Mouse (Mus musculus) erythroid progenitor cell, adult 5-6 weeks (primary cell): ENCODE results near the gene Pcif1. TPM values are rescaled to one million over a fixed set of nuclear protein-coding genes. Genes with fewer than 3 reads are reported as not detected.
A peak's percentile ranks its signal among the peaks of the same experiment; 100 is the strongest.

ENCODE experiments used
- ATAC-seq: replicated peaks from 2 replicates; pipeline ENCODE4 v1.8.0; 2016; ENCODE audit warnings: moderate number of reproducible peaks, mild to moderate bottlenecking, moderate TSS enrichment, inconsistent platforms; ENCODE audit not compliant: poor library complexity, low FRiP score, severe bottlenecking
- total RNA-seq, 2 experiments: library from RNA; stranded (forward) in 1 of 2; stranded (reverse) in 1 of 2; fragments of 150-400 nt in 1 of 2; fragments of 186-747, 209-891 nt in 1 of 2; gene quantifications; 2 replicates each; pipeline versions ENCODE4 v1.2.3 to v1.2.4; 2015 to 2017; ENCODE audit warnings: low replicate concordance in 2 of 2

Gene Pcif1
- total RNA-seq, 2 experiments from 2014 or later: 36.3 to 71.3 TPM

DNA sequence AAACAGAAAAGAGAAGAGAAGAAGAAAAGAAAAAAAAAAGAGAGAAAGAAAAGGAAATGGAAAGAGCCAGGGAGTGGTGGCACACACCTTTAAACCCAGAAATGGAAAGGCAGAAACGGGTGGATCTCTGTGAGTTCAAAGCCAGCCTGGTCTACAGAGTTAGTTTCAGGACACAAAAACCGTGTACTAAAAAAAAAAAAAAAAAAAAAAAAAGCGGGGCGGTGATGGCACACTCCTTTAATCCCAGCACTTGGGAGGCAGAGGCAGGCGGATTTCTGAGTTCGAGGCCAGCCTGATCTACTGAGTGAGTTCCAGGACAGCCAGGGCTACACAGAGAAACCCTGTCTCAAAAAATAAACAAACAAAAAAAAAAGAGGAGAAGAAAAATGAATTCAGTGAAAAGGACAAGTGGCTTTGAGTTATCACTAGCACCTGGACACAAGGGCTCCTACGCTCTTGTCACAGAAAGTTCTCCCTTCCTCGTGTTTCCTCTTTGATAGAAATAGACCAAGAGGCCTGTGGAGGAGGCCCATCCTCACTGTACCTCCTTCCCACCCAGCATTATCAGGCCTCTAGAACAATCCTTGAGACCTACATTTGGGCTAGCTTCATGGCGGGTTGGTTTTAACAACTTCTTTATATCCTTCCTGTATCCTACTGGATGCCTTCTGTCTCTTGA is 33.8 kb downstream of the Pcif1 start:
- no peak for ATAC-seq

DNA sequence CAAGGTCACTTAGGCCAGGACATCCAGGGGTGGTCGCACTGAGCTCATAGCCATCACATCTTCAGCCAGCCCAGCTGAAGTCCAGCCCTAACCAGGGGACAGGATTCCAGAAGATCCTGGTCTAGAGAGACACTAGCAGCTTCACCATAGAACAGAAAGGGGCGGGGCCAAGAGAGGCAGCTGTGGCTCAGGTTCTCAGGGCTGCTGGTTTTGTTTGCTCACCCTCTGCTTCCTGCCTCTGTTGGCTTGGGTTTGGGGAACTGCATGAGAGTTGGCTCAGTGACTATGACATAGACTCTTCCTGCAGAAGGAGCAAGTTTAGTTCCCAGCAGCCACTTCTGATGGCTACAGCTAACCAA is 34.3 kb downstream of the Pcif1 start:
- no peak for ATAC-seq

DNA sequence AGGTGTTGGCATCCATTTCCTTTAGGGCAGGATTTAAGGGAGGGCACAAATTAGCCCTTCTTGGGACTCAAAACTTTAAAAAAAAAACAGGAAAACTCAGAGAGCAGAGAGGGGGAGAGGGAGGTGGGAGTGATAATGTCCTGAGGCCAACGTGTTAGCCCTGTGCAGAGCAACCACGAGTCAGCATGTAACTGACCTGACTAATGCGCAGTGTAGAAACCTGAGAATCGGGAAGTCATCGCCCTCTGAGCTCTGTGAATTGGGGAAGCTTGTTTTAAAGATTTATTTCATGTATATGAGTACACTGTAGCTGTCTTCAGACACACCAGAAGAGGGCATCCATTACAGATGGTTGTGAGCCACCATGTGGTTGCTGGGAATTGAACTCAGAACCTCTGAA is 37.7 kb downstream of the Pcif1 start:
- no peak for ATAC-seq

DNA sequence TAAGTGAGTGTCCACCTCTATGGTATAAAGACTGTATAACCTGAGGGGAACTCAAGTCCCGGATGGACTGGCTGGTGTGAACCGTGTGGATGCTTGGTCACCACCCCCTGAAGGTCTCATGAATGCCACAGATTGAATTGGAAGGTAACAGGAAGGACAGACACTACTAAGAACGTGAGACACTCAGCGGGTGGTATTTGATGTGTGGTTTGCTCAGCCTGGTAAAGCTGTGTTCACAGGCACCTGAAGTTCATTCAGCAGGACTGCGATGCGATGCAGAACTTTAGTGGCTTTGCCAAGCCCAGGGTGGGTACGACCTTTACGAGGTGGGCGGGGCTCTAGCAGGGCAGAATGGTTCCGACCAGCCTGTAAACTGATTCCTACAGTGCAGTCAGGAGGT is 38.3 kb downstream of the Pcif1 start:
- no peak for ATAC-seq

DNA sequence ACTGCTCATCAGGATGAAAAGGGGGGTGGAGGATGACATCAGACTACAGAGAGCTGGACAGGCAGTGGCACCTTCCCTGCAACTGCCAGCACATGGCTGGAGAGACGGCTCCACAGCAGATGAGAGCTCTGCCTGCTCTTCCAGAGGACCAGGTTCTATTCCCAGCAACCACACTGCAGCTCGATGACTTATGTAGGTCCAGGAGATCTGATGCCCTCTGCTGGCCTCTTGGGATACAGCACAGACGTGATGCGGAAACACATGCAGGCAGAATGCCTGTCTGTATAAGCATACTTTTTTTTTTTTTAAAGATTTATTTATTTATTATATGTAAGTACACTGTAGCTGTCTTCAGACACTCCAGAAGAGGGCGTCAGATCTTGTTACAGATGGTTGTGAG is 39.2 kb downstream of the Pcif1 start:
- ATAC-seq: peak; percentile 66; the same call in 1 of the 2 replicates

DNA sequence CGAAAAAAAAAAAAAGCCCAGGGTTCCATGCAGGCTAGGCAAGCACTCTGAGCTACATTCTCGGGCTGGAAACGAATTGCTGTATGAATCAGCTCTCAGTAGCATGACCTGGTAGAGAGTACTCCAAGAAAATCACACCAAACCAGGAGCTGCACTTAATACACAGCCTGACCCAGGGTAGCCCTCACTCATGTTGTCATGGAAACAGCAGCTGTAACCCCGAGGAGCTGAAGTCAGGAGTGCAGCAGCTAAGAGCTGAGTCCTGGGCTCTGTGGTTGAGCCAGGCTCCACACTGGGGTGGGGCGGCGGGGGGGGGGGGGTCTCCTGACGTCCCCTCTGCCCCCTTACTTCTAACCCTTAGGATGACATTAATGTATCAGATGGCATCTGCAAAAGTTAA is 42.9 kb downstream of the Pcif1 start:
- ATAC-seq: no peak

DNA sequence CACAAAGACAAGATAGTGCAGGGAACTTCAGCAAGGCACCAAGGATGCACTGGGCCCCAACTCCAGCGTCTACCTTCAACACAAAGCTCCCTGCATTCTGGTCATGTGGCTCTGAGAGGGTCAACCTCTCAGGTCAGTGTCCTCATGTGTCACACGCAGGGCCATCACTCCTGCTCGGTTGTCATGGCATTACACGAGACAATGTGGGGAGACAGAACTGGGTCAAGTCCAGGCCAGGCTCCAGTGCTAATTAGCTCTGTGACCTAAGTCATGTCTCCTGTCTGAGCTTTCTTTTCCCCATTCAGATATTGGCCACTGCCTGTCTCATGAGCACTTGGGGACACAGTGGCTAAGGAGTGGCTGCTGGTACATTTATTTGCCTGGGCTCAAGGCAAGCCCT is 44.2 kb downstream of the Pcif1 start:
- ATAC-seq: no peak

DNA sequence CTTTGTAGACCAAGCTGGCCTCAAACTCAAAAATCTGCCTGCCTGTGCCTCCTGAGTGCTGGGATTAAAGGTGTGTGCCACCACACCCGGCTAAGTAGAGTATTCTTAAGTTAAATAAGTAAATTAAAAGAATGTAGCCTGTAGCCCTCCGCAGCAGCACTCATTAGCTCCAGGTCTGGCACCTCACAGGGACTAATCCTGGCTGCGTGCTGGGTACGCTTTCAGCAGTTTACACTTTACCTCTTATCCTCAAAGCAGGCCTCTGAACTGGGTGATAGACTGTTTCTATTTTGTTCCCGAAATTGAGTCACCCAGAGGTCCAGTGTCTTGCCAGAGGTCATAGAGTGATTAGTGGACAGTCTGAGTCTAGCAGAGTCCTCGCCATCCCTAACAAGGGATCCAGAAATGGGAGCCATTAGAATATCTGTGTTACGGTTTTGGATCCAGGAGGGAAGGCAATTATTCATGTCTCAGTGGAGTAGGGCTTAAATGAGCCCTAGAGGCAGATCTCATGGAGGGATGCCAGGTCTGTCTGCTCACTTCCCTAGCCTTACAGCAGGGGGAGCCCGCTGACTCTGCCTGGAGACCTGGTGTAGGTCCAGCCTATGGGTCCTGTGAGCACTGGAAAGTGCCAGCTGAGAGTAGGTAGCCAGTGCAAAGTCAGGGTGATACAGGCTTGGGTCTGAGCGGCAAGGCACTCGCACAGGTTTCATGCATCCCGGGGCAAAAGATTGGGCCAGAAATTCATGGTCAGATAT is 45.2 kb downstream of the Pcif1 start:
- ATAC-seq: peak; percentile 80

DNA sequence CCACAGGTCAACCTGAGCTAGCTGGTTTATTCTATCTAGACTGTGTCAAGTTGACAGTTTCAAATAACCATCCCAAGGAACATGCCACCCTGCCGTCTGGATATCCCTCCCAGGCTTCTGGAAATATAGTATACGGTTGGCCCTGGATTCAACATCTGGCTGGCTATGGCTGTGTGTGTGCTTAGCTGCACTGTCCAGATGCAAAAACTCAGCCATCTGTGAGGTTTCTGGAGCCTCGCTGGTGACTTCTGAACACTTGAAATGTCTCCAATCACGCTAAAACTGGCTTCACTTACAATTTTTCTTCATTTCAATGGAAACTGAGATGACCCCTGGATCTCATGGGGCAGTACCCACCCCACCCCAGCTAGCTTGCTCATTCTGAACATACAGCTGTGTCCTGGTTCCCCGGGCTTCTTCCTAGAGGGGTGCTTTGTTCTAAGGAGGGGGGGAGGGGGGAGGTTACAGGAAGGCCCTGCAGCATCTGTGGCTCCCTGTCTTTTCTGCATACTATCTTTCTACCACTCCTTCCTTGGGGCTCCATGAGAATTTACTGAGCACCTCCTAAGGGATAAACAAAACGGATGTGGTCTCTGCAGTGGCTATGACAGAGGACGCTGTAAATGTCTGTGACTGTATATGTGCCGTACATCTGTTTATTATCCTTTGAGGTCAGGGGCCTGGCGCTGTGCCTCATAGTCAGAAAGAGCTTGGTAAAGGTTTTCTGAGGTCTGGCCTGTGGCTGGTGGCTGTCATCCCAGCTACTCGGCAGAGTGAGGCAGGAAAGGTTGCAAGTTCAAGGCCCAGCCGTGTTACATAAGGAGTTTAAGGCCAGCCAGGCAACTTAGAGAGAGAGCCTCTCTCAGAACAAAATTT is 51.8 kb downstream of the Pcif1 start:
- ATAC-seq: no peak

DNA sequence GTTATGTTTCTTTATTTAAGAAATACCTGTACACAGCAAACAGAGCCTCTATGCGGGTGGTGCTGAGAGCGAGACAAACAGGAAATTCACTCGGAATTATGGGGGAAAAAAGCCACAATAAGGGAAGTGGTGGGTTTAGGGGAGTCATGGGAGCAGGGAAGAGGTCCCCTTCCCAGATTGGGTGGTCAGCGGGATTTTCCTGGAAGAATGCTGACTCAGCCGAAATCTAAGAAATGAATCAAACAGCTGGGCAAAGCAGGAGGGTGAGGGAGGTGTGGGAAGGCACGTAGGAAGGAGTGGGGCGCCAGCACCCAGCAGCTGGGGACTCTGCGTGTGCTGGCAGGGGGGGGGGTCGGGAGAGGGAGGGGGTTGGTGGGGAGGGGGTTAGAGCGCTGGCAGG is 54.4 kb downstream of the Pcif1 start:
- no peak for ATAC-seq

DNA sequence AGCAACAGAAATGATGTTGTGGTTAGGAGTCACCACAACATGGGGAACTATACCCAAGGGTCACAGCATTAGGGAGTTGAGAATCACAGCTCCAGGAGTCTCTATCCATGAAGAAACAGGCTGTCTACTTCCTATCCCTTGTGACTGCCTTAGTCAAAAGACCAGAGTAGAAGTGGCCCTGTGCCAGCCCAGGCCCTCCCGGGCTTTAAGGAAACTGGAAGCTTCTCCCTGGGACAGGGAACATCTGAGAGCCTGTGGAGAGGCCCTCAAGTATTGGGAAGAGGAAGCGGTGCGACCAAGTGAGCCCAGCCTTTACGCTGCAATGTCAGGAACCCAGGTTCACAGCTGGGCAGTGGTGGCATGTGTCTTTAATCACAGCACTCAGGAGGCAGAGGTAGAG is 56.9 kb downstream of the Pcif1 start:
- no peak for ATAC-seq

DNA sequence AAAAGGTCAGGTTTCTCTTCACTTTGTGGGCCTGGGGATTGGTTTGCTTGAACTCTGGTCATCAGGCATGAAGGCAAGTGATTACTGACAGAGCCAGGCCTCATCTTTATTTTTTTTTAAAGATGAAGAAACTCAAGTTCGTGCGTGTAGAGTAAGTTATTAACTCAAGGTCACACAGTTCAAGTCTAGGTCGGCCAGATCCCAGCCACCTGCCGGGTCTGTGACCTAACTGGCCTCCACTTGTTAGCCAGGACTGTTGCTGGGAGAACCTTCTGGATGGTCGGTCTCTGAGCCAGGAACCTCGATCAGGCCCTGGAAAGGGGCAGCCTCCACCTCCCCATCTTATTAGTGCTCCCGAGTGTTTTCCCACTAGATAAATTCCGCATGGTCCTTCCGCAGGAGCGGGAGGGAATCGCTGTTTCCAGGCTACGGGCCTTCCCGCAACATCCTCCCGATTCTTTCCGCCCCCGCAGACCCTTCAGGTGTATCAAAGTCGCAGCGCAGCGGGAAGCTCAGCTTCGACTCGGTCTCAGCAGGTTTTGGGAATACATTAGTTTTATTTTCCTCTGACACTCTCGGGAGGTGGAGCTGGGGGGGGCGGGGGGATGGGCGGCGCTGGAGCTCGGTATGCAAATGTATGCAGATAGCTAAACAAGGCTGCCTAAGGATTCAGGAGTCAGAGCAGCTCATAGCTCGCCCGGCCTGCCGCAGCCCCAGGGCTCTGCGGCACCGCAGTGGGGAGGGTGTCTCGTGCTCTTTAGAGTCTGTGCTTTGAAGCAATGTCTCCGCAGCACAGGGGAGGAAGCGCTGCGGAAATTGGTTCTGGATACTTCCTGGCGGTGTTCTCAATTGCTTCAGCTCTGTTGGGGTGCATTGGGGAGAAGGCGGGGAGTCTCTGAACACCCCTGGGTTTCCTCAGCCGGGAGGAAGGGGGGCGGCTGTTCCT is 59.3 kb downstream of the Pcif1 start:
- no peak for ATAC-seq

DNA sequence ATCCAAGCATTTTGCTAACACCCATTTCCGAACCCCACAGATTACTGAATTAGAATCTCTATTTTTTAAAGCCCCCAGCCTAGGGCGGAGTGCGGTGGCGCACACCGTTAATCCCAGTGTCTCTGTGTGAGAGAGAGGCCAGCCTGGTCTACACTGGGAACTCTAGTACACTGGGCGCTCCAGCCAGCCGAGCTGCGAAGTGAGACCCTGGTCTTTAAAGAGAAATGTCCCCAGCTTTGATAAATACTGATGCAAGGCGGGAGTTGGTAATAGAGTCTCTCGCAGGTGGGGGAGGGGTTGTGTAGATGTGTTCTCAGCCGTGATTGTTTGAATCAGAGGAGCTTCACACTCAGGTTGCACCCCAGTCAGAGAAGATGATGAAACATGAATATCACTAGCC is 60.0 kb downstream of the Pcif1 start:
- ATAC-seq: no peak

DNA sequence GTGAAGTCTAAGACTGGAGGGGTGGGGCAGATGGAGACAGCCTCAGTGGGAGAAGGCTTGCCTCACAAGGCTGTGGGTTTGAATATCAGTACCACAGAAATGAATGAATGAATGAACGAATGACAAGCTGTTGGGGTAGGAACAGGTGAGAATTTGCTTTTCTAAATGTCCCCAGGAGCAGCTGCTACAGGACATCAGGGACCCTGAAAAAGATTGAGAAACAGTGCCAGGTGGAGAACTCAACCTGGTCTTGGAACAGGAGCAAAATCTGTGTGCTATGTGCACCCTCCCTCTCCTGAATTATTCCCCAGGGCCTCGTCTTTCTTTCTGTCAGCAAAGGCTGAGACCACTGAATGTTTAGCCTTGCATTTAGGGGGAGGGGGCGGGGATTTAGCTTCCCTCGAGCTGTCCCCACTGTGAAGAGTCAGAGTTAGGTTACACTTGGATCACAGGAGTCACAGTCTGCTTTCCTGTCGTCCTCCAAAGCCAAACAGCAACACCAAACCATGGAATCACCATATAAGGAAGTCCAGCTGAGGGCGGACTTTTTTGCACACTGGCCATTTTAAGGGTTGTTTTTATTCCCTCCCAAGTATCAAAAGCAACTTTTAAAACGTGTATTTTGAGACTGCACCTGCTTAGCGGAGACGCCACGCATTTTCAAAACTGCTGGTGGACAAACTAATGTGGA is 61.2 kb downstream of the Pcif1 start, which contains the start of gene Mmp9:
Mmp9 (plus strand) TSS at position 641 of the 691 bp plus-strand sequence.
- no peak for ATAC-seq

DNA sequence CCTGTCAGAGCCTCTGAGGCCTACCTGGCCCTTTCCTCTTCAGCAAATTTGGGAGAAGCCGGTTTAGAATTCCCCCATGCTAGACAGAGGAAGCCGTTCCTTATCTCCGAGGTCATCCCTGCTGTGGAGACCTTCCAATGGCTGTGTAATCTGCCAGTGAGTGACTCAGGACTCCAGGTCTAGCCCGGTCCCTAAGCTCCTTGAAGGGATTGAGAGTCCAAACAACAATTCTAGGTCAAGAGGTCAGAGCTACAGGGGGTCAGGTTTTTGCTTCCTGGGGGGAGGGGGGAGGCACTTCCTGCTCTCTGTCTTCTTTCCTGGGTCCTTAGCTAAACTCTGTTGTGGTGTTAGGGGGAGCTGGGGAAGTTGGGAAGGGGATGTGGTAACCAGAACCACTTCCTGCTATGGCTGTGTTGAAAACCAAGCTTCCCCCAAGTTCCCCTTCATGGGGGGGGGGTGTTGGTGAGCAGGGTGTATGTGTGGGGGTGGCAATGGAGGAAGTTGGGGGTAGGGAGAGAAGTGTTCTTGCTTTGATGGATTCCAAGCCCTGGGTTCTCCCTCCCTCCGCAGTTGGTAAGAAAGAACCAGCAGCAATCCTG is 63.7 kb downstream of the Pcif1 start:
- ATAC-seq: no peak
